Mouse (Mus musculus): Measurements from ENCODE around the gene Ptpn3.

GRCm38 (mm10) chr4:57168680-57169079 lies 133.0 kb downstream of the Ptpn3 start:
- TF ChIP-seq POLR2A (IDR thresholded peaks at IDR 0.05; ENCODE audit: low read depth, low read length) (no peak), RCOR1 (conservative IDR thresholded peaks at IDR 0.05; ENCODE audit: low read depth, low read length) (no peak), EP300 (IDR thresholded peaks at IDR 0.05; ENCODE audit: low read length) (no peak), RAD21 (IDR thresholded peaks at IDR 0.05; ENCODE audit: low read depth, low read length) (no peak), POLR2AphosphoS2 (IDR thresholded peaks at IDR 0.05; ENCODE audit: low read depth, low read length) (no peak), CTCF (conservative IDR thresholded peaks at IDR 0.05 in 1 of 2, IDR thresholded peaks at IDR 0.05 in 1 of 2; ENCODE audit: low read depth in 2 of 2, low read length in 2 of 2) (no peak), MXI1 (IDR thresholded peaks at IDR 0.05; ENCODE audit: low read depth, low read length) (no peak), NRF1 (IDR thresholded peaks at IDR 0.05; ENCODE audit: low read depth, low read length) (no peak), MAZ (IDR thresholded peaks at IDR 0.05; ENCODE audit: low read depth, low read length) (no peak), MAFK (IDR thresholded peaks at IDR 0.05; ENCODE audit: insufficient replicate concordance, low read length) (no peak), MYC (IDR thresholded peaks at IDR 0.05; ENCODE audit: low read depth, low read length) (no peak), SIN3A (IDR thresholded peaks at IDR 0.05; ENCODE audit: low read length) (no peak)
